Mouse (Mus musculus): ENCODE data around the gene Setd7.

DNA sequence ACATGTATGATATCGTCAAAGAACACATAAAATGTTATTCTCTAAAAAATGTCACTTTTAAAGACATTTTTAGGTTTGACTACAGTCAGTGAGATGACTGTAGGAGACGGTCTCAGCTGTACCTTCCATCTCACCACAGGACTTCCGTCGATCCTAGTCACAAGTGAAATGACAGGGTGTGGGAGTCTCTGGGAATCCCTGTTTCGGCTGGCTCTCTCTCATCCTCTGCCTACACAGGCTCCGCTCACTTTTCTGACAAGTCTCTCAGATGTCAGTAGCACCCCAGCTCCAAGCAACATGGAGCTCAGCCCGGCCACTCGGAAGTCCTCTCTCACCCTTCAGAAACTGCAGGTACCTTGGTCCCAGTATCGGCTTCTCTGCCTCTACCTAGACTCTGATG, 20.0 kb downstream of the Setd7 start:
- TF ChIP-seq CTCF (IDR thresholded peaks at IDR 0.05; ENCODE audit: borderline replicate concordance, extremely low read depth, insufficient read depth, insufficient read length) (no peak), POLR2A (IDR thresholded peaks at IDR 0.05; ENCODE audit: borderline replicate concordance, extremely low read depth, insufficient read depth, insufficient read length, poor library complexity, severe bottlenecking) (no peak)
